Mouse (Mus musculus) CD4-positive, CD25-positive, alpha-beta regulatory T cell, adult 2 months (primary cell): ENCODE measurements around the gene Apbb1ip.
A peak's percentile ranks its signal among the peaks of the same experiment; 100 is the strongest.

Source experiments
- DNase-seq: peaks from one replicate; pipeline ENCODE4 v3.0.0-alpha.2; 2012; ENCODE audit warnings: low read depth, low spot score

Gene Apbb1ip

GRCm38 (mm10) chr2:22775213-22775612, 1.3 kb downstream of the Apbb1ip start:
- peak; percentile 51 for DNase-seq

- no peak for DNase-seq
These were observed 1.8 kb downstream of the Apbb1ip start for GRCm38 (mm10) chr2:22775681-22776080.

GRCm38 (mm10) chr2:22776568-22777230, 2.8 kb downstream of the Apbb1ip start:
- peak; percentile 42 for DNase-seq

GRCm38 (mm10) chr2:22777757-22778156, 3.9 kb downstream of the Apbb1ip start:
- no peak for DNase-seq

GRCm38 (mm10) chr2:22780884-22781283, 7.0 kb downstream of the Apbb1ip start:
- no peak for DNase-seq

- DNase-seq: no peak
These were observed 7.6 kb downstream of the Apbb1ip start for GRCm38 (mm10) chr2:22781387-22782009.

GRCm38 (mm10) chr2:22782057-22782456, 8.2 kb downstream of the Apbb1ip start:
- no peak for DNase-seq

GRCm38 (mm10) chr2:22783137-22783638, 9.3 kb downstream of the Apbb1ip start:
- no peak for DNase-seq

- peak; percentile 90 for DNase-seq
These were observed 10.3 kb downstream of the Apbb1ip start for GRCm38 (mm10) chr2:22784186-22784585.

- DNase-seq: peak; percentile 50
These were observed 10.9 kb downstream of the Apbb1ip start for GRCm38 (mm10) chr2:22784771-22785170.

GRCm38 (mm10) chr2:22788658-22789057, 14.8 kb downstream of the Apbb1ip start:
- DNase-seq: no peak

GRCm38 (mm10) chr2:22789576-22789975, 15.7 kb downstream of the Apbb1ip start:
- DNase-seq: no peak

GRCm38 (mm10) chr2:22790435-22790834, 16.5 kb downstream of the Apbb1ip start:
- no peak for DNase-seq

GRCm38 (mm10) chr2:22795087-22795486, 21.2 kb downstream of the Apbb1ip start:
- DNase-seq: no peak

- peak; percentile 54 for DNase-seq
These were observed 22.6 kb downstream of the Apbb1ip start for GRCm38 (mm10) chr2:22796487-22796886.

- no peak for DNase-seq
These were observed 25.6 kb downstream of the Apbb1ip start for GRCm38 (mm10) chr2:22799430-22800041.

GRCm38 (mm10) chr2:22805589-22805988, 31.7 kb downstream of the Apbb1ip start:
- peak; percentile 74 for DNase-seq

GRCm38 (mm10) chr2:22806576-22806975, 32.7 kb downstream of the Apbb1ip start:
- DNase-seq: no peak

GRCm38 (mm10) chr2:22807312-22807711, 33.4 kb downstream of the Apbb1ip start:
- DNase-seq: peak; percentile 73

- DNase-seq: peak; percentile 76
These were observed 37.0 kb downstream of the Apbb1ip start for GRCm38 (mm10) chr2:22810851-22811250.

- DNase-seq: peak; percentile 60
These were observed 37.6 kb downstream of the Apbb1ip start for GRCm38 (mm10) chr2:22811466-22811865.

GRCm38 (mm10) chr2:22813921-22814320, 40.0 kb downstream of the Apbb1ip start:
- no peak for DNase-seq

- no peak for DNase-seq
These were observed 41.8 kb downstream of the Apbb1ip start for GRCm38 (mm10) chr2:22815674-22816073.
